Mouse (Mus musculus): ENCODE results near the gene Zfp706. TPM values are rescaled to one million over a fixed set of nuclear protein-coding genes. Genes with fewer than 3 reads are reported as not detected.
A peak's percentile ranks its signal among the peaks of the same experiment; 100 is the strongest.

Zfp706 gene
- polyA plus RNA-seq, 1 experiment from 2014 or later = 685 TPM

- H3K9ac ChIP-seq = no peak overlapping the region
- H3K27ac ChIP-seq = no peak overlapping the region
- WGBS = 61% methylated on average over 2 of the region's 2 CpGs
- peak; percentile 72 for ATAC-seq
- no peak overlapping the region for H3K4me2 ChIP-seq (replicated peaks)
- no peak overlapping the region for H3K4me3 ChIP-seq (replicated peaks)
- H3K9me3 ChIP-seq = no peaks in the 10 kb centered on the region
- H3K36me3 ChIP-seq = no peaks in the 10 kb centered on the region
- no peaks in the 10 kb centered on the region for H3K27me3 ChIP-seq (replicated peaks)
- peaks cover 14% of the 10 kb centered on the region for H3K4me1 ChIP-seq (replicated peaks)
Observed at GRCm38 (mm10) chr15:37034155-37034554, 26.6 kb upstream of the Zfp706 start.

- no peak overlapping the region for H3K4me2 ChIP-seq (replicated peaks)
- no peak overlapping the region for H3K4me3 ChIP-seq (replicated peaks)
- no peaks in the 10 kb centered on the region for H3K9me3 ChIP-seq
- no peak for ATAC-seq
- no peak overlapping the region for H3K9ac ChIP-seq
- H3K27ac ChIP-seq = no peak overlapping the region
- 85% methylated on average over 2 of the region's 2 CpGs for WGBS
- H3K36me3 ChIP-seq = no peaks in the 10 kb centered on the region
- peaks cover 14% of the 10 kb centered on the region for H3K4me1 ChIP-seq (replicated peaks)
- no peaks in the 10 kb centered on the region for H3K27me3 ChIP-seq (replicated peaks)
Observed at GRCm38 (mm10) chr15:37033431-37033830, 25.9 kb upstream of the Zfp706 start.

GRCm38 (mm10) chr15:37031334-37032150 lies 24.0 kb upstream of the Zfp706 start:
- 28% methylated on average over 6 of the region's 6 CpGs for WGBS
- ATAC-seq = peak; percentile 63
- Histone ChIP-seq H3K36me3 (no peaks in the 10 kb centered on the region), H3K27me3 (replicated peaks) (no peaks in the 10 kb centered on the region), H3K27ac (peak overlapping the region; percentile 8; the same call in 1 of the 2 replicates), H3K9ac (no peak overlapping the region), H3K4me3 (replicated peaks) (no peak overlapping the region), H3K4me2 (replicated peaks) (no peak overlapping the region), H3K4me1 (replicated peaks) (peaks cover 14% of the 10 kb centered on the region), H3K9me3 (no peaks in the 10 kb centered on the region)

DNA sequence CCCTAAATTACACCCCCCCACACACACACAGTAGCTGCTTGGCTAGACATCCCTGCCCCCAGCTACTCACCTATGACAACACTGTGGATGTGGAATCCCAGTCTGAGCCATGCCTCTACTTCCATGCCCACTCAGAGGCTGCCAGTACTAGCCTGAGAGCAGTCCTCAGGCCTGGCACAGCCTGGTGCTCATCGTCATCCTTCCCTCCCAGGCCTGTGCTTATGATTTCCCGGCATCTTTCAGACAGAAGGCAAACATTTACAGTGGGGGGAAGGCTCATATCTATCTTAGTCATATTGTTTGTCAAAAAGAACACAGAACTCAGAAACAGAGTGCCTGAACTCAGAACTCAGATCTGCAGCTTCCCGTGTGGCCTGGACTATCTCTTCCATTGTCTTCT lies 23.4 kb upstream of the Zfp706 start:
- no peak for ATAC-seq
- 0 out of 2 replicates have a peak overlapping the region, but pooled peaks have one; percentile 8 for H3K27ac ChIP-seq
- 35% methylated on average over 3 of the region's 3 CpGs for WGBS

DNA sequence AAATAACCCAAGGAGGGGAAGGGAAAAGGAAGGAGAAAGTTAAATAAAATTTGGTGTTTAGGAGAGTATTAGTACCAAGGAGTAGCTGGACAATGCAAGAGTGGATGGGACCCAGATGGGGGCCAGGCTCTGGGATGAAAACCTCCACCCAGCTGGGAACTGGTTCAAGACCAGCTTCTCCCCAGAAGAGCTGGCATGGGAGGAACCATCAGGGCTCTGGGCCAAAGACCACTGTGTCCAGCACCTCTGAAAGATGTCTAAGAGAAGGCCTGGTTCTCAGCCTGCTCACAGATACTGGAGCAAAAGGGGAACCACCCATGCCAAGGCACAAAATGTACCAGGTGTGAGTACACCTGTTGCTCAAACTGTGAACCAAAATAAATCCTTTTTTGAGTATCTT lies 20.4 kb upstream of the Zfp706 start:
- no peak for ATAC-seq
- Histone ChIP-seq H3K9ac (no peak overlapping the region), H3K27ac (no peak overlapping the region), H3K27me3 (replicated peaks) (no peaks in the 10 kb centered on the region), H3K4me3 (replicated peaks) (no peak overlapping the region), H3K9me3 (no peaks in the 10 kb centered on the region), H3K36me3 (no peaks in the 10 kb centered on the region), H3K4me2 (replicated peaks) (no peak overlapping the region), H3K4me1 (replicated peaks) (peaks cover 7% of the 10 kb centered on the region; the same call in 1 of the 2 replicates)

More for the DNA sequence above, 23.4 kb upstream of the Zfp706 start:
- H3K4me2 ChIP-seq (replicated peaks) = no peak overlapping the region
- H3K27me3 ChIP-seq (replicated peaks) = no peaks in the 10 kb centered on the region
- no peaks in the 10 kb centered on the region for H3K36me3 ChIP-seq
- H3K4me3 ChIP-seq (replicated peaks) = no peak overlapping the region
- peaks cover 14% of the 10 kb centered on the region for H3K4me1 ChIP-seq (replicated peaks)
- H3K9me3 ChIP-seq = no peaks in the 10 kb centered on the region
- no peak overlapping the region for H3K9ac ChIP-seq

GRCm38 (mm10) chr15:37026458-37026857 lies 18.9 kb upstream of the Zfp706 start:
- ATAC-seq = no peak
- Histone ChIP-seq H3K27me3 (replicated peaks) (no peaks in the 10 kb centered on the region), H3K9me3 (no peaks in the 10 kb centered on the region), H3K4me1 (replicated peaks) (peaks cover 2% of the 10 kb centered on the region; the same call in 1 of the 2 replicates), H3K4me3 (replicated peaks) (no peak overlapping the region), H3K27ac (no peak overlapping the region), H3K4me2 (replicated peaks) (no peak overlapping the region), H3K36me3 (no peaks in the 10 kb centered on the region), H3K9ac (no peak overlapping the region)
- WGBS = 53% methylated on average over 4 of the region's 4 CpGs

DNA sequence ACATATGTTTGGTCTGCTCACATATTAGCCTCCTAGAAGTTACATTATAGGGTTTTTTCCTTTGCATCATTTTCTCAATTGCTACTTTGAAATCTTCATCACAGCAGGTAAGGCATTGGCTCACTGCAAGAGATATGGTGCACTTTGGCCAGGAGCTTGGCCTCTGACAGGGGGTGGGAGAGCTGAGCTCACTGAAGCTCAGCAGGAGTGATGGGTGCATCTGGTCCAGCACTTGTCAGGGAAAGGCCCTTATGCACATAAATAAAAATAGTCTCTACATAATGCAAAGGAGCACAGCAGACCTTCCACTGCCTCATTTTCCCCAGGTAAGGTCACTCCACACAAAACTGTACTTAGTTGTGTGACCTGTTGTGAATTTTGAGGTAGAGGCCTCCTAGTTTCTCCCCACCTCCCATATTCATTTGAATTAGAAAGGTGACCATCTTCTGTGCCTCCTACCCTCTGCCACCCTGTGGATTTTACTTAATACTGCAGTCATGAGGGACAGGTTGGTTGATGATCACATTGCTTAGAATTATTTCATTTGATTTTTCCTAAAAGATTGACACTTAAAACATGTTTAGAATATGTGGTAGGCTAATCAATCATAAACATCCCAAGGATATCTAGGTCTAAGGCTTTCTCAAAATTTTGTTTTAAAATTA lies 13.1 kb upstream of the Zfp706 start:
- Histone ChIP-seq H3K9me3 (no peaks in the 10 kb centered on the region), H3K4me2 (replicated peaks) (no peak overlapping the region), H3K27me3 (replicated peaks) (no peaks in the 10 kb centered on the region), H3K36me3 (no peaks in the 10 kb centered on the region), H3K9ac (no peak overlapping the region), H3K27ac (no peak overlapping the region), H3K4me1 (replicated peaks) (no peaks in the 10 kb centered on the region), H3K4me3 (replicated peaks) (no peak overlapping the region)
- ATAC-seq = no peak

DNA sequence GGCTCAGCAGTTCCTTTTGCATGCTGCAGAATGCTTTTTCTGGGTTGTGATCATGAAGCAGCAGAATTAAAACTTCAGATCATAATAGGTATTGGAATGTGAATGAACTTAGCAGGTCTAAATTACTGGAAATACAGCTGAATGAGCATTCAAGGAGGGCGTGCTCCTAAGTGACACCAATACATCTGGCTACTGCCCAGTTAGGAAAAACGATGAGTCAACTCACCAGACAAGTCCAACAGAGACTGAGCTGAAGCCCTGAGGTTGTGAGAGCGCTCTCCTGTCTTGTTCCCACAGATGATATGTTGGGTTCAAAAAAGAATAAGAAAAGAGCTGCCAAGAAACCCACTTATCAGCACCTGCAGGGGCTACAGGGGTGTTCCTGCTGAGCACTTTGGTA lies 11.9 kb upstream of the Zfp706 start:
- Histone ChIP-seq H3K4me2 (replicated peaks) (no peak overlapping the region), H3K4me3 (replicated peaks) (no peak overlapping the region), H3K27ac (no peak overlapping the region), H3K4me1 (replicated peaks) (no peaks in the 10 kb centered on the region), H3K9me3 (no peaks in the 10 kb centered on the region), H3K36me3 (no peaks in the 10 kb centered on the region), H3K9ac (no peak overlapping the region), H3K27me3 (replicated peaks) (no peaks in the 10 kb centered on the region)
- WGBS = 74% methylated on average over 3 of the region's 3 CpGs
- ATAC-seq = no peak

DNA sequence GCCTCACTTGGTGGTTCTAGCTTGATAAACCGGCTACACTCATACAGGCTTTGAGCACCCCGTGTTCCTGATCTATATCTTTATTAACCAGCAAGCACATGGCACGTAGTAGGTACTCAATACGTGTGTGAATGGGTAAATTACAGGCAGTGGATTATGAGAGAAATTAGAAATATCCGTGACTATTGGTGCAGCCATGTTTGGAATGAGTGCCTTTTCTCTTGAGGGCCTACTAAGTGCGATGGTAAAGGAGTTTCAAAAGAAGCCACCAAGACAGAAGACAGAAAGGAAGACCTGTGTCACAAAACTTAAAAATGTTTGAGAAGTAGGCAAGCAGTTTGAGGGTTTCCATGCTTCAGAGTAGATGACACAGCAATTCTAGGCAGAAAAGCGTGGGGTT lies 4.3 kb upstream of the Zfp706 start:
- Histone ChIP-seq H3K27me3 (replicated peaks) (no peaks in the 10 kb centered on the region), H3K4me3 (replicated peaks) (no peak overlapping the region), H3K4me1 (replicated peaks) (no peaks in the 10 kb centered on the region), H3K9me3 (no peaks in the 10 kb centered on the region), H3K9ac (no peak overlapping the region), H3K27ac (no peak overlapping the region), H3K4me2 (replicated peaks) (no peak overlapping the region), H3K36me3 (no peaks in the 10 kb centered on the region)
- ATAC-seq = no peak
- WGBS = 83% methylated on average over 7 of the region's 7 CpGs

DNA sequence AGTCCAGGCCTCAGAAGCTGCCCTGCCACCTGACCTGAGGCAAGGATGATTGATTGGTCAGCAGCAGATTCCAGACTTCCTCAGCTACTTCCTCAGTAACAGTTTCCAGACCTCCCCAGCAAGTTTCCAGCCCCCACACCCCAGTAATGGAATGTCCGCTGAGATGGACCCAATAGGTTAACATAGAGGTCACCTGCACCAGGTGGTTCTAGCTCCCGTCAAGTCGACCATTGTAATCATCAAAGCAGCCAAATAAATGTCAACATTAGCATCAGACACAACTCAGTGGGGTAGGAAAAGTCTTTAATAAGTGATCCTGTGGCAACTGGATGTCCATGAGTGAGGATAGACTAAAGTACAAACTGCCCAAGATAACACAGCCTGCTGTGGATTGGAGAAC lies 3.7 kb upstream of the Zfp706 start:
- ATAC-seq = no peak
- WGBS = 35% methylated on average over 3 of the region's 3 CpGs
- no peaks in the 10 kb centered on the region for H3K4me1 ChIP-seq (replicated peaks)
- H3K9ac ChIP-seq = no peak overlapping the region
- no peak overlapping the region for H3K27ac ChIP-seq
- H3K27me3 ChIP-seq (replicated peaks) = no peaks in the 10 kb centered on the region
- no peaks in the 10 kb centered on the region for H3K36me3 ChIP-seq
- no peak overlapping the region for H3K4me3 ChIP-seq (replicated peaks)
- no peak overlapping the region for H3K4me2 ChIP-seq (replicated peaks)
- no peaks in the 10 kb centered on the region for H3K9me3 ChIP-seq

GRCm38 (mm10) chr15:37008546-37008945 lies 973 bp upstream of the Zfp706 start:
- no peak overlapping the region for H3K4me3 ChIP-seq (replicated peaks)
- no peak overlapping the region for H3K27ac ChIP-seq
- no peaks in the 10 kb centered on the region for H3K9me3 ChIP-seq
- H3K36me3 ChIP-seq = no peaks in the 10 kb centered on the region
- no peak for ATAC-seq
- no peaks in the 10 kb centered on the region for H3K27me3 ChIP-seq (replicated peaks)
- H3K4me1 ChIP-seq (replicated peaks) = peaks cover 3% of the 10 kb centered on the region; the same call in 1 of the 2 replicates
- H3K4me2 ChIP-seq (replicated peaks) = no peak overlapping the region
- H3K9ac ChIP-seq = no peak overlapping the region; the same call in 1 of the 2 replicates

DNA sequence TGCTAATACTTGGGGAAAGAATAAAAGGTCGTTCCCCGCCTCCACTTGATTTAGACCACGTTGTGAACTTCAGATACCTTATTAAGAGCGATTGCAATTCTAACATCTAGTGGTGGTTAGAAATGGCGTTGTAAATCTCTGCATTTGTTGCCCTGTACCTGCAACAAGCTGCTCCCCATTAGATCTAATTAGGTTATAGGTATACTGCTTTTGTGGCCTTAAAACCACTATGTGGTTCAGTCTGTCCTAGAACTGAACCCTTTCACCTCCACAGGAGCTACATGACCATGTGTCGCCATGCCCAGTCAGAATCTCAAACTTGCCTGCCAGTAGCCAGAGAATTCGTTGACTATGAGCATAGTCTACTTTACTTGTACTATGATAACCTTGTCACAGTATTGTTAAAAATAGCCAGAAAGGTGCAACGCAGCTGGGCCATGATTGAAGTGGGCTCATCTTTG lies 416 bp upstream of the Zfp706 start:
- 30% methylated on average over 8 of the region's 8 CpGs for WGBS
- ATAC-seq = no peak
- Histone ChIP-seq H3K4me3 (replicated peaks) (peak overlapping the region; percentile 94), H3K4me1 (replicated peaks) (peaks cover 3% of the 10 kb centered on the region; the same call in 1 of the 2 replicates), H3K27ac (peak overlapping the region; percentile 95), H3K27me3 (replicated peaks) (no peaks in the 10 kb centered on the region), H3K36me3 (0 out of 2 replicates have a peak, but pooled peaks cover 4% of the 10 kb centered on the region), H3K4me2 (replicated peaks) (peak overlapping the region; percentile 61), H3K9ac (peak overlapping the region; percentile 97), H3K9me3 (no peaks in the 10 kb centered on the region)

All from intestine, embryonic 15.5 days (tissue).